Mouse (Mus musculus): ENCODE measurements around the gene Ostc.

The Ostc gene

DNA sequence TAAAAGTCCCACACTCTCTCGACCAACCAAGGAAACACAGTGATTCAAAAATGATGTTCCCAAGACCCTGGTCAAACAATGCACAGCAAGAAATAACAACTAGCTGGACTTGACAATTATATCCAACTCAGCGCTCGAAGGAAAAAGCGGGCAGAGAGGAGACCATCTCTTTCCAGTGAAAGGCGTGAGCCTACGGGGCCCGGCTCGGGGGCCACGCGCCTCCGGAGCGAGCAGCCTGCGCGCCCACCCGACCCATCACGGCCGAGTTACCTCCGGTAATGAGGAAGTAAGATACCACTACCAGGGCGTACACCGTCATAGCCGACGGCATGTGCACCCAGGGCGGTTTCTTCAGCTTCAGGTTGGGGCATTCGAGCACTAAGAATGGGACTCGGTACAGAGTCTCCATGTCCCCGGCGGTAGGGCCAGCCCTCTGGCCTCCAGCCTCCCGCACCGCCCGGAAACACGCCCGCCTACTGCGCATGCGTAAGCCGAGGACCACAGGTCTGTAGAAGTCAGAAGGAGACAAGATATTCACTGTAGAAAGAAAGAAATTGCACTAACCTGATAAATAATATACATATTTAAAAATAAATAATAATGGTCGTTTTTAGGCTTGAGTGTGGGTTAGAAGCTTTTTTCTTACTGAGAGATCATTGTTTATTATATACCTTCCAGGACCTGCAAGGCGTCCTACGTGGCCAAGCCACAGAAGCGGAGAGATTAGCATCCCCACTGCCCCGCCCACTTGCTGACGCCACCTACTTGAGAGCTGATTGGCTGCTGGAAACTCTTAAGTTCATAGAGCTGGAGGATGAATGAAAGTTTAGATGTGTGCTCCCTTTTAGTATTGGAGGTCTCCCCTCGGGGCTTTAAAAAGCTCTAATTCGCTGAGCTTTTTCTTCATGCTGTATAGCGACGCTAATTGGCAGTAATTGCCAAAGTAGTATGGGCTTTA, at the start of gene Ostc:
Gene Ostc (minus strand): TSS at position 478 of the 958 bp plus-strand sequence.
- DNase-seq (ENCODE audit: low spot score), result peak; percentile 92

DNA sequence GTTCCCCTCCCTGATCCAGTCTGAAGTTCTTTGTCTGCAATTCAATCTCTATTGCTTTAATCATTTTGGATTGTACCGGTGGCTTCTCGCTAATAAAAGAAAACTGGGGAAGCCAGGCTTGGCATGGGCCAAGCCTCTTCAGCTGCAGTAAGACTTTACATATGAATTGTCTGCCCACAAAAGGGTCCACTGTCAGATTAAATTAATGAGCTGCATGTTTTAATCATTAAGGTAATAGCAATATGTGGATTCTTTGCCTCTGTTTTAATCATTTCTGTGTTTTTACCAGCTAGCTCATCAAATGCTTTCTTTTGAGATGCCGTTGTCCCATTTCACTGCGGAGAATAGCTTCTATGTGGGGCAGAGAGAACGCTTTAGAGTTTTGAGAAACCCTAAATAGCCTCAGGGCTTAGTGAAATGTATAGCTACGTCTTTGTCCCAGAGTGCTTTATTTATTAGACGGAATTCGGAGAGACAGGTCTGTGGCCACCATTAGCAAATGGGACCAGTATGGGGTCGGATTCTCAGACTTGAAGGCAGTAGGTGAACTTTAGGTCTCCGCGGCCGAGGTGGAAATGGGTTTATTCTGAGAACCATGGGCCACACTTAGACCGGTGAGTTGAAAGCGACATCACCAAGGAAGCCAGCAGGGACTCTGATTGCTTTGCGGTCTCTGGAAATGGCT, 49.1 kb upstream of the Ostc start:
- DNase-seq (ENCODE audit: low spot score), result no peak

GRCm38 (mm10) chr3:130757117-130757852, 48.0 kb upstream of the Ostc start:
- no peak for DNase-seq (ENCODE audit: low spot score)

DNA sequence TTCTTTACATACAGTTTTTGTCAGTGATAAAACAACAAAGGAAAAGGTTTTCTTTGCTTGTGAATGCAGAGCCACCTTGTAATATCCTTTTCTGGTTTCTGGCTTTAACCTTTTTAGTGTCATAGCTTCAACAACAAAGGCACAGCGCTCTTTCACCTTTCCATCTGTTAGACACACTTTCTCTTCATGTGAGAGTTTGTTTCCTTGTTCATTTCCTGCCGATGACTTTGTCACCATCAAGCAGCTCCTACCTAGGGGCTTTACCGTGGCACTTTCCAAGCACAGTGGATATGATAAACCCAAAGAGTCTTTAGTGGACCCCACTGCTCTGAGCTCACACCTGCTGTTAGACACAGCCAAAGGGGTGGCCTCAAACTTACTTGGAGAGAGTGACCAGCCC, 40.0 kb upstream of the Ostc start:
- no peak for DNase-seq (ENCODE audit: low spot score)

- DNase-seq (ENCODE audit: low spot score), result no peak
These were observed 37.7 kb upstream of the Ostc start for GRCm38 (mm10) chr3:130746673-130747619.

GRCm38 (mm10) chr3:130737652-130738361, 28.6 kb upstream of the Ostc start:
- DNase-seq (ENCODE audit: low spot score), result no peak

DNA sequence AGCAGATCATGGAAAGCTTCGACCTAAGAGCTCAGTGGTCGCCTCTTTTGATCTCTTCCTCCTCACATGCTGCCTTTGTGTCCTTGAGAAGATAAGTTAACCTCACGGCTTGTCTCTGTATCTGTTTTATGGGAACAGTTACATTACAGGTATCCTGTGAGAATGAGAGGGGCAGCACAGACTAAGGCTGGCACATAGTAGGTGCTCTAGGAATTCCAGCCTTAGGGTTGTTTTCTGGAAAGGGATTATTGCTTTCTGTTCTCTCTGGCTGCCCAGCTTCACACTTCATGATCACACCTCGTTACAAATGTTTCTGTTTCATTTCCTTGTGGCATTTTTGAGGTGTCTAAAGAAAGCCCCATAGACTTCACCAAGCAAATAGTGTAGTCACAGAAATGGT, 27.5 kb upstream of the Ostc start:
- DNase-seq (ENCODE audit: low spot score), result no peak

DNA sequence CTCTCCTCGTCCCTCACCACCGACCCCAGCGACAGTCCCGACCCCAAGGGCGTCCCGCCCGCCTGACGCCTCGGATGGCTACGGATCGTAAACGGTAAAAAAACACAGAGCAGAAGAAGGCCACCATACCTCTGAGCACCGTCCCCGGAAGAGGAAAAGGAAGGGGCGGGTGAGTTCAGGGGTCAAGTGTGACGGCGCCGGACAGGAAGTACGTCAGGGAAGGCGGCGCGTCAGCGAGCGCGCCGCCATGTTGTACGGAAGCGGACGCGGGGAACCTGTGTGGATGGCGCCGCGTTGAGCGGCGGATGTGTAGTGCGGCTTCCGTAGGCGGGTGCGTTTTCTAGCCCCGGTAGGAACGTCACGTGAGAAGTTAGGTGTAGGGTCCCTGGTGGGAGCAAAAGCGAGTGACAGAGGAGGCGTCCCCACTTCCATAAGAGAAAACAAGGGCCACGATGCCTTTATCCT, 21.0 kb upstream of the Ostc start, which contains the start of gene Rpl34:
Gene Rpl34 (minus strand): TSS at position 210 of the 465 bp plus-strand sequence.
- peak; percentile 92 for DNase-seq (ENCODE audit: low spot score)

DNA sequence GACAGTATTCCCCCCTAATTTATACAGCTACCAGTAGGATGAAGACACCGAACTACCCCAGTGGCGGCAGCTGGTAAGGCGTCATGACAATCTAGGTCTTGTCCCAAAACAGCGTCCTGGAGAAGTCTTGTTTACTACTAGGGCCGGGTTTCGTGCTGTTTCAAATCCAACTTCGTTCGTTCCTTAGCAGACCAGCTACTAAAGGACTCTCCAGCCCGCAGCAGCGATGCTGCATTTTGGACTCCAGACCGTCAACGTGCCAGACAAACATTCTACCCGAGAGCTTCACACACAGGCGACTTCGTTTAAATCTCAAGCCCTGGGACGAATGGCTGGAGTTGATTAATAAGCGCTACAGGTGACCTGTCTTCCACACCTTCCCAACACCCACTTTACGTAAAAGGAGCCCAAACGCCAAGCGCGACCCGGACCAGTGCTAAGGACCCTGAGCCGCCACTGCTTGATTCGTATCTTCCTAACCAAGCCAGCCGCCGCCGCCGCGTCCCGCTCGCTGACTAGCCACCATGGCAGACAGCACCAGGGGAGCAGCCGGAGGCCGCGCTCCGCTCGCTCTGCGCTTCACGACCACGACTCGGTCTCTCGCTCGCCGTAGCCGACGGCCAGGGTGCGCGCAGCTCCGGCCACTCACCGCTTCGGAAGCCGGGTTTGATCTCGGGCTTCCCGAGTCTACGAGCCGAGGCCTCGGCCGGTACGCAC, 20.4 kb upstream of the Ostc start:
- no peak for DNase-seq (ENCODE audit: low spot score)

DNA sequence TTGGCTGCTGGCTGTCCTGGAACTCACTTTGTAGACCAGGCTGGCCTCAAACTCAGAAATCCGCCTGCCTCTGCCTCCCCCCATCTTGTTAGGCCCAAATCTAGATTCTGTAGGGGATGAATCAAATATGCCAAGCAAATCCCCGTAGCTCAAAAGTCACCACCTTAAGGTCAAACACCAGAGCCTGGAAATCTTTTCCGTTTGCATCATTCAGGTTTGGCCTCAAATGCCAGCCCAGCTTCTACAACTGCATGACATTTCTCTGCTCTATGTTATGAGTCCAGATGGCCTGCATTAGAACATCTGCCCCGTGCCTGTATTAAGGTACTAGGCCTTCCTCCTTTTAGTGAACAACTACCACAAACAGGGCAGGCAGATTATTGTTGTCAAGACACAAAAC, 18.4 kb upstream of the Ostc start:
- no peak for DNase-seq (ENCODE audit: low spot score)

- DNase-seq (ENCODE audit: low spot score), result no peak
These were observed 17.8 kb upstream of the Ostc start for GRCm38 (mm10) chr3:130727036-130727435.

DNA sequence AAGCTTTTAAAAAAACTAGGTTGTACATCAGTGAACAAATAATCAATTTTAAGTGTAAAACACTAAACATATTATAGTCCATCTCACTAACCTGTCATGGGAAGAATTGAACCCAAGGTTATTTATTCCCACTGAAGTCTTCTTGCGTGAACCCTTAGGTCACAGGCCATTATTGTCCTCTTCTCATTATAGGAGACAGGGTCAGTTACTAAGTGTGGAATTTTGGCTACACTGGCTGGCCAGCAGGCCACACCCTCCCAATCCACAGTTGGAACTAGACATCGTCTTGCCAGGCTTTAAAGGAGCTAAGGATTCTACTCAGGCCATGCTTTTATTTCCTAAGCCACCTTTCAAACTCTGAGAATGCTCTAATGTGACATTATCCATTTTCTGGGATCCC, 16.5 kb upstream of the Ostc start:
- DNase-seq (ENCODE audit: low spot score), result no peak

DNA sequence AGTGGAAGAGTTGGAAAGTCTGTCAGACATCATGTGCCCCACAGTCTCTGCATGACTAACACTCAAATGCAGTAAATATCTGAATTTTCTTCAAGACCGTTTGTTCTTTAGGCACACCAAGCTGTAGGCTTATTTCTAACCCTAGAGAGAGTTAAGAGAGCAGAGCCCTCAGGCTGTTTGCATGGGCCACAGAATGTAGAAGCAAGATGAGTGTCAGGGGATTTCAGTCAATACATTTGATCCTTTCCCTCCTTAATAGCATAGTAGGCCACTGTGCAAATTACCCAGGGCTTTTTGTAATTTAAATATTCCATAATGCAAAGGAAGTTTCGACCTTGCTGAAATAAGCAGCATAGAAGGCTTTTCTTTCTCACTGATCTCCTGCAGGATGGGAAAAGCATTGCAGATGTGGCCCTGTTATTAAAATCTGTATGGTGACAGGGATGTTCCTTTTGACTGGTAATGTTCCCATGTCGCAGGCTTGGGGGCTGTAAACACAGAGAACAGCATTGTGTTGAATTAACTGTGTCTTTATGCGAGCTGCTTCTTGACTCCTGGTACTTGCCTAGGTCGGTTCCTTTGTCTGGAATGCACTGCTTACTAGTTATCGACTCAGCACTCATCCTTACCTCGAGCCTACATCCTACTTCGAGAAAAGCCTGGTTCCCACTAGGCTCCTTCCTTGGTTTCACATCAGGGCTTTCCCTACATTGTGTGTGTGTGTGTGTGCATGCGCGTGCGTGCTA, 13.7 kb upstream of the Ostc start:
- no peak for DNase-seq (ENCODE audit: low spot score)

GRCm38 (mm10) chr3:130720225-130720624, 11.0 kb upstream of the Ostc start:
- DNase-seq (ENCODE audit: low spot score), result no peak

GRCm38 (mm10) chr3:130718871-130719270, 9.6 kb upstream of the Ostc start:
- no peak for DNase-seq (ENCODE audit: low spot score)

GRCm38 (mm10) chr3:130716555-130716954, 7.3 kb upstream of the Ostc start:
- no peak for DNase-seq (ENCODE audit: low spot score)

DNA sequence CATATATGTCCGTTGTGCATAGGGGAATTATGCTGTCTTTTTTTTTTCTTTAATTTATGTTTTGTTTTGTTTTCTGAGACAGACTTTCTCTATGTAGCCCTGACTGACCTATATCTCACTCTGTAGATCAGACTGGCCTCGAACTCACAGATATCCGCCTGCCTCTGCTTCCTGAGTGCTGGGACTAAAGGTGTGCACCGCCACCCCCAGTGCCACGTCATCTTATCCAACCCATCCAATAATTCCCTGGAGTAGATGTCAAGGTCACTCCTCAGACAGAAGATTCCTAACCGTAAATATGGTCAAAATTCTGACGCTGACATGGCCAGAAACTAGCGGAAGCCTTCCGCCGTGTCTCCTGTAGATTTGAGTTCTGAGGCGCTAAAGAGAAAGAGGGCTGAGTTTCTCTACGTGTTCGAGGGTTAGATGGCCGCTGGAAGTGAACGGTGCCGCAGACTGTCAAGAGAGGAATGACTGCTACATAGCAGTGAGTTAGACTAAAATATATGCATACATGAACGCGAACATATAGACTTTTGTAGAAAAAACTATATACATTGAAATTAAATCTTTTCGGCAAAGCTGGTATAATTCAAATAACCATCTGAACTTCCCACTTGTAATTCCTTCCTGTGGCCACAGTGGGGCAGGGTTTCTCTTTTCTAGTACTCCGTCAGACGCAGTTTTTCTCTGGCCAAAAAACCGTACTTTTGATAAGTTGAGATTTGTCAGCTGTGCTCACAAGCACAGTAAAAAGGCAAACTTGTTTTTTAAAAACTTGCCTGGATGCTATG, 5.7 kb upstream of the Ostc start:
- no peak for DNase-seq (ENCODE audit: low spot score)

DNA sequence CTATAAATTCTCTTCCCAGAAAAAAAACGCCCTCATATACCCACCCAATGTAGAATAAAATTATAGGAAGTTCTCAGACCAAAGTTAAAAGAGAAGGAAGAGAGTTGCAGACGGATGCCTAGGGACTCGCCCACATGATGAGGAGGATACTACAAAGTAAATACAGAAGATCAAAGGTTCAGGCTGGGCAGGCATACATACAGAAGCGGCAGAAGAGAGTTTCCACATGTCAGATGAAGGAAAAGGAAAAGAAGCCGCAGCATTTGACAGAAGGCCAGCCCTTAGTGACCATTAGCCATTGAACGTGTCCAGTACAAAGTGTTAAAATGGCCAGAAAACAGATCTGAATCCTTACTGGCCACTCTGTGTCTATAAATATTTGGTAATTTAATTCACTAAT, 3.6 kb upstream of the Ostc start:
- no peak for DNase-seq (ENCODE audit: low spot score)
